Mouse (Mus musculus): ENCODE results near the gene Slc9a2. TPM values are rescaled to one million over a fixed set of nuclear protein-coding genes. Genes with fewer than 3 reads are reported as not detected.
"Not testable (repeated sequence)": the region's sequence is repeated elsewhere in the genome, so short reads cannot be mapped to it uniquely, and the experiment has no call there.

The Slc9a2 gene
- total and polyA plus RNA-seq, 2 experiments from 2014 or later = 0.88 to 0.99 TPM

GRCm38 (mm10) chr1:40657035-40657434 is 23.3 kb upstream of the Slc9a2 start:
- WGBS = 92% methylated on average over 4 of the region's 4 CpGs
- Histone ChIP-seq H3K4me2 (ENCODE audit: low read depth, low read length, poor library complexity, severe bottlenecking) (no peak overlapping the region), H3K27me3 (ENCODE audit: insufficient read depth, low read length) (no peaks in the 10 kb centered on the region), H3K9me3 (ENCODE audit: low read length) (no peaks in the 10 kb centered on the region), H3K27ac (ENCODE audit: low read depth, low read length) (no peak overlapping the region), H3K9ac (replicated peaks; ENCODE audit: low read length, poor library complexity, severe bottlenecking) (no peak overlapping the region), H3K4me1 (ENCODE audit: insufficient read depth, low read length) (no peaks in the 10 kb centered on the region), H3K4me3 (ENCODE audit: low read depth, low read length) (no peak overlapping the region), H3K36me3 (ENCODE audit: insufficient read depth, low read length) (no peaks in the 10 kb centered on the region)
- ATAC-seq (ENCODE audit: low FRiP score) (no peak), DNase-seq (ENCODE audit: low spot score) (no peak)
- no peak for TF ChIP-seq CTCF (IDR thresholded peaks at IDR 0.05)

- no peak overlapping the region for H3K4me3 ChIP-seq (ENCODE audit: low read depth, low read length)
- no peak overlapping the region for H3K9ac ChIP-seq (replicated peaks; ENCODE audit: low read length, poor library complexity, severe bottlenecking)
- no peaks in the 10 kb centered on the region for H3K4me1 ChIP-seq (ENCODE audit: insufficient read depth, low read length)
- ATAC-seq (ENCODE audit: low FRiP score) = no peak
- TF ChIP-seq CTCF (IDR thresholded peaks at IDR 0.05) = peak; percentile 75
- H3K4me2 ChIP-seq (ENCODE audit: low read depth, low read length, poor library complexity, severe bottlenecking) = no peak overlapping the region
- 47% methylated on average over 8 of the region's 8 CpGs for WGBS
- H3K36me3 ChIP-seq (ENCODE audit: insufficient read depth, low read length) = no peaks in the 10 kb centered on the region
- no peaks in the 10 kb centered on the region for H3K27me3 ChIP-seq (ENCODE audit: insufficient read depth, low read length)
- DNase-seq (ENCODE audit: low spot score) = peak; percentile 70
- no peaks in the 10 kb centered on the region for H3K9me3 ChIP-seq (ENCODE audit: low read length)
- H3K27ac ChIP-seq (ENCODE audit: low read depth, low read length) = no peak overlapping the region
These were observed 22.3 kb upstream of the Slc9a2 start for GRCm38 (mm10) chr1:40657978-40658496.

- no peaks in the 10 kb centered on the region for H3K4me1 ChIP-seq (ENCODE audit: insufficient read depth, low read length)
- no peak overlapping the region for H3K4me2 ChIP-seq (ENCODE audit: low read depth, low read length, poor library complexity, severe bottlenecking)
- ATAC-seq (ENCODE audit: low FRiP score) (no peak), DNase-seq (ENCODE audit: low spot score) (no peak)
- no peak overlapping the region for H3K4me3 ChIP-seq (ENCODE audit: low read depth, low read length)
- 62% methylated on average over 12 of the region's 12 CpGs for WGBS
- H3K9me3 ChIP-seq (ENCODE audit: low read length) = no peaks in the 10 kb centered on the region
- H3K27ac ChIP-seq (ENCODE audit: low read depth, low read length) = no peak overlapping the region
- H3K36me3 ChIP-seq (ENCODE audit: insufficient read depth, low read length) = no peaks in the 10 kb centered on the region
- H3K27me3 ChIP-seq (ENCODE audit: insufficient read depth, low read length) = no peaks in the 10 kb centered on the region
- no peak for TF ChIP-seq CTCF (IDR thresholded peaks at IDR 0.05)
- H3K9ac ChIP-seq (replicated peaks; ENCODE audit: low read length, poor library complexity, severe bottlenecking) = no peak overlapping the region
These were observed 21.4 kb upstream of the Slc9a2 start for GRCm38 (mm10) chr1:40659017-40659416.

- ATAC-seq (ENCODE audit: low FRiP score) (no peak), DNase-seq (ENCODE audit: low spot score) (no peak)
- Histone ChIP-seq H3K4me2 (ENCODE audit: low read depth, low read length, poor library complexity, severe bottlenecking) (no peak overlapping the region), H3K4me1 (ENCODE audit: insufficient read depth, low read length) (no peaks in the 10 kb centered on the region), H3K27me3 (ENCODE audit: insufficient read depth, low read length) (no peaks in the 10 kb centered on the region), H3K4me3 (ENCODE audit: low read depth, low read length) (no peak overlapping the region), H3K36me3 (ENCODE audit: insufficient read depth, low read length) (no peaks in the 10 kb centered on the region), H3K9me3 (ENCODE audit: low read length) (no peaks in the 10 kb centered on the region), H3K27ac (ENCODE audit: low read depth, low read length) (no peak overlapping the region), H3K9ac (replicated peaks; ENCODE audit: low read length, poor library complexity, severe bottlenecking) (no peak overlapping the region)
- 65% methylated on average over 9 of the region's 9 CpGs for WGBS
- no peak for TF ChIP-seq CTCF (IDR thresholded peaks at IDR 0.05)
These were observed 20.9 kb upstream of the Slc9a2 start for GRCm38 (mm10) chr1:40659496-40659895.

- Histone ChIP-seq H3K4me2 (ENCODE audit: low read depth, low read length, poor library complexity, severe bottlenecking) (no peak overlapping the region), H3K9ac (replicated peaks; ENCODE audit: low read length, poor library complexity, severe bottlenecking) (no peak overlapping the region), H3K27me3 (ENCODE audit: insufficient read depth, low read length) (no peaks in the 10 kb centered on the region), H3K4me3 (ENCODE audit: low read depth, low read length) (no peak overlapping the region), H3K9me3 (ENCODE audit: low read length) (no peaks in the 10 kb centered on the region), H3K27ac (ENCODE audit: low read depth, low read length) (no peak overlapping the region), H3K4me1 (ENCODE audit: insufficient read depth, low read length) (no peaks in the 10 kb centered on the region), H3K36me3 (ENCODE audit: insufficient read depth, low read length) (no peaks in the 10 kb centered on the region)
- no peak for DNase-seq (ENCODE audit: low spot score)
- no peak for TF ChIP-seq CTCF (IDR thresholded peaks at IDR 0.05)
- no peak for ATAC-seq (ENCODE audit: low FRiP score)
- WGBS = 87% methylated on average over 6 of the region's 6 CpGs
These were observed 19.5 kb upstream of the Slc9a2 start for GRCm38 (mm10) chr1:40660838-40661237.

- H3K27ac ChIP-seq (ENCODE audit: low read depth, low read length) = no peak overlapping the region
- H3K27me3 ChIP-seq (ENCODE audit: insufficient read depth, low read length) = no peaks in the 10 kb centered on the region
- H3K4me3 ChIP-seq (ENCODE audit: low read depth, low read length) = no peak overlapping the region
- no peak for TF ChIP-seq CTCF (IDR thresholded peaks at IDR 0.05)
- H3K9me3 ChIP-seq (ENCODE audit: low read length) = no peaks in the 10 kb centered on the region
- no peak for DNase-seq (ENCODE audit: low spot score)
- WGBS = 46% methylated on average over 12 of the region's 12 CpGs
- no peak overlapping the region for H3K9ac ChIP-seq (replicated peaks; ENCODE audit: low read length, poor library complexity, severe bottlenecking)
- no peaks in the 10 kb centered on the region for H3K4me1 ChIP-seq (ENCODE audit: insufficient read depth, low read length)
- no peak for ATAC-seq (ENCODE audit: low FRiP score)
- no peaks in the 10 kb centered on the region for H3K36me3 ChIP-seq (ENCODE audit: insufficient read depth, low read length)
- H3K4me2 ChIP-seq (ENCODE audit: low read depth, low read length, poor library complexity, severe bottlenecking) = no peak overlapping the region
These were observed 14.7 kb upstream of the Slc9a2 start for GRCm38 (mm10) chr1:40665401-40666370.

GRCm38 (mm10) chr1:40667442-40667841 is 12.9 kb upstream of the Slc9a2 start:
- not testable (repeated sequence) for H3K9ac ChIP-seq (replicated peaks; ENCODE audit: low read length, poor library complexity, severe bottlenecking); H3K4me1 ChIP-seq (ENCODE audit: insufficient read depth, low read length); H3K36me3 ChIP-seq (ENCODE audit: insufficient read depth, low read length); ATAC-seq (ENCODE audit: low FRiP score); H3K4me2 ChIP-seq (ENCODE audit: low read depth, low read length, poor library complexity, severe bottlenecking); H3K9me3 ChIP-seq (ENCODE audit: low read length); H3K27me3 ChIP-seq (ENCODE audit: insufficient read depth, low read length); H3K4me3 ChIP-seq (ENCODE audit: low read depth, low read length); DNase-seq (ENCODE audit: low spot score); H3K27ac ChIP-seq (ENCODE audit: low read depth, low read length)
- WGBS = 36% methylated on average over 3 of the region's 3 CpGs

Measured in midbrain, postnatal 0 days (tissue).